Mouse (Mus musculus) olfactory bulb, adult 2 months (tissue): Measurements from ENCODE around the gene Fmo5. TPM values are rescaled to one million over a fixed set of nuclear protein-coding genes. Genes with fewer than 3 reads are reported as not detected.
A peak's percentile ranks its signal among the peaks of the same experiment; 100 is the strongest.

Experiments
- H3K27ac ChIP-seq: fragments of 200-500 bp; 2 replicates; pipeline ENCODE4 v1.5.1; 2012; ENCODE audit warnings: low read depth, low read length; ENCODE audit not compliant: insufficient read depth
- H3K4me1 ChIP-seq: fragments of 200-500 bp; 2 replicates; pipeline ENCODE4 v1.6.1; 2012; ENCODE audit warnings: low read length; ENCODE audit not compliant: control insufficient read depth, insufficient read depth
- H3K4me3 ChIP-seq: fragments of 200-500 bp; 2 replicates; pipeline ENCODE4 v1.5.1; 2012; ENCODE audit warnings: mild to moderate bottlenecking, low read depth, low read length, moderate library complexity; ENCODE audit not compliant: insufficient read depth
- CTCF ChIP-seq: fragments of 200-500 bp; IDR thresholded peaks from 2 replicates; pipeline ENCODE4 v1.5.1; 2012; ENCODE audit warnings: low read depth, mild to moderate bottlenecking, low read length, moderate library complexity; ENCODE audit not compliant: insufficient read depth
- POLR2A ChIP-seq: fragments of 200-500 bp; IDR thresholded peaks from 2 replicates; pipeline ENCODE4 v1.6.1; 2012; ENCODE audit warnings: mild to moderate bottlenecking, low read depth, low read length, moderate library complexity; ENCODE audit not compliant: insufficient read depth
- WGBS: fragments of 180-500 bp; shearing (Covaris S2); methylation state at CpG from one replicate; pipeline ENCODE4 v1.1.7; 2018; 5-methylcytosine and 5-hydroxymethylcytosine counted together
- polyA plus RNA-seq: library from polyadenylated mRNA; stranded (reverse); fragments of >200 nt; gene quantifications from 2 replicates; pipeline ENCODE4 v1.2.4, GENCODE M21; 2012; ENCODE audit warnings: low replicate concordance; ENCODE audit not compliant: missing spikeins, insufficient read depth, insufficient read length

Gene Fmo5
- polyA plus RNA-seq, 1 experiment: not detected

- no peak overlapping the region for H3K27ac ChIP-seq
Measured at GRCm38 (mm10) chr3:97659746-97660145, 31.1 kb downstream of the Fmo5 start.

GRCm38 (mm10) chr3:97661206-97661605 is 32.6 kb downstream of the Fmo5 start:
- peaks cover 8% of the 10 kb centered on the region; the same call in 1 of the 2 replicates for H3K4me1 ChIP-seq
- H3K4me3 ChIP-seq: no peak overlapping the region
- WGBS: 42% methylated on average over 8 of the region's 8 CpGs
- no peak overlapping the region for H3K27ac ChIP-seq
- no peak for TF ChIP-seq CTCF

More at GRCm38 (mm10) chr3:97659746-97660145, 31.1 kb downstream of the Fmo5 start:
- Histone ChIP-seq H3K4me1 (peaks cover 8% of the 10 kb centered on the region; the same call in 1 of the 2 replicates), H3K4me3 (no peak overlapping the region)
- WGBS: 88% methylated on average over 7 of the region's 7 CpGs
- TF ChIP-seq CTCF (no peak), POLR2A (no peak)

DNA sequence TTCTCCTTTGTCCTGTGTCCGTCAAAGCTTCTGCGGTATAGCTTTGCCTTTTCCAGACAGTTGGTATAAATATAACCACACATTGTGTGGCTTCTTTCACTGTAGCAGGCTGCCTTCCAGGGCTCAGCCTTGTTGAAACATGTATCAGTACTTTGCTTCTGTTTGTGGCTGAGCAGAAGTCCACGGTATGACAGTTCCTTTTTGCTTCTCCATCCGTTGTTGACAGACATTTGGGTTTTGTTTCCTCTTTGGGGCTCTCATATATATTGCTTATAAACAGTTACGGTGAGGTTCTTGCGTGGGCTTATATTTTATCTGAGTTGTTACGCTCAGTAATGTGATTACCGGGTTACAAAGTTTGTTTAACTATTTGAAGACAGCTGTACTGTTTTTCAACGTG is 36.9 kb downstream of the Fmo5 start:
- H3K4me3 ChIP-seq: no peak overlapping the region
- H3K27ac ChIP-seq: no peak overlapping the region
- WGBS: 88% methylated on average over 9 of the region's 9 CpGs
- TF ChIP-seq CTCF (no peak), POLR2A (no peak)
- peaks cover 8% of the 10 kb centered on the region; the same call in 1 of the 2 replicates for H3K4me1 ChIP-seq

DNA sequence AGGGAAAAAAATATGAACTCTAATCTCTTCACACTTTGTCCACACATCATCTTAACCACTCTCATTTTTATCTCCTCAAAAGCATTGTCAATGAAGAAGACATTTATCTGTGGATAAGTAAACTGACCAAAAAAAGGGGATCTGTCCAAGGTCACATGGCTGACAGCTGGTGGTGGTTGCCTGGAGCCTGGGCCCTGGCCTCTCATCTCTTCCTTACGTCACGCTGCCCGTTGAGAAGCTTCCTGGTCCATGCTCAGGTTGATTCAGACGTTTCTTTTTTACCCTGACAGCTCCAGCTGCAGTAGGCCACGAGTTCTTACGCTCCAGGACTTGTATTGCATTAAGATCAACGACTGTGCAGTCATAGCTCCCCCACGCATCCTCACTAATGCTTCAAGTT is 37.5 kb downstream of the Fmo5 start:
- H3K27ac ChIP-seq: no peak overlapping the region
- peaks cover 8% of the 10 kb centered on the region; the same call in 1 of the 2 replicates for H3K4me1 ChIP-seq
- TF ChIP-seq POLR2A: no peak
- TF ChIP-seq CTCF: no peak
- 80% methylated on average over 8 of the region's 8 CpGs for WGBS
- no peak overlapping the region for H3K4me3 ChIP-seq

GRCm38 (mm10) chr3:97667093-97667675 is 38.6 kb downstream of the Fmo5 start:
- H3K4me3 ChIP-seq: no peak overlapping the region
- 0 out of 2 replicates have a peak, but pooled peaks cover 2% of the 10 kb centered on the region for H3K4me1 ChIP-seq
- no peak overlapping the region for H3K27ac ChIP-seq
- TF ChIP-seq CTCF: no peak
- TF ChIP-seq POLR2A: no peak
- WGBS: 89% methylated on average over 14 of the region's 14 CpGs

DNA sequence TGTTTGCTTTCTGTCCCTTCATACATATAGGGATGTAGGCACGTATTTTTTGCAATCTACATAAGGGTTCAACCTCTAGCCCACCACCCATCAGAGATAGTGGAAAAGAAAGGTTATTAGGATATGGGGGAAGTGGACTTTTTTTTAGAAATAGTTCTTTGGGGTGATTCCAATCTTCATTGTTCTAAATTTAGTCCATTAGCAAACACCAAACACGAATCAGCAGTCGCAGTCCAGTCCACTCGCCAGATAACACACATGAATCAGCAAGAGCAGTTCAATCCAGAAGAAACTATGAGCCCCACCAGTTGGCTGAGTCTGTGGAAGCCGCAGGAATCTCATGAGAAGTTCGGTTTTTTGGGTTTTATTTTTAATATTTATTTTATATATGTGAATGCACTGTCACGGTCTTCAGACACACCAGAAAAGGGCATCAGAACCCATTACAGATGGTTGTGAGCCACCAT is 46.1 kb downstream of the Fmo5 start, which contains the start of gene Gm17651:
Gene Gm17651, minus strand, starts transcription at position 51 of the 467 bp plus-strand sequence.
- H3K27ac ChIP-seq: no peak within 1 kb of the TSS
- no peaks in the 10 kb centered on the region for H3K4me1 ChIP-seq
- no peak for TF ChIP-seq CTCF
- no peak for TF ChIP-seq POLR2A
- 80% methylated on average over 7 of the region's 7 CpGs for WGBS
- H3K4me3 ChIP-seq: no peak within 1 kb of the TSS

DNA sequence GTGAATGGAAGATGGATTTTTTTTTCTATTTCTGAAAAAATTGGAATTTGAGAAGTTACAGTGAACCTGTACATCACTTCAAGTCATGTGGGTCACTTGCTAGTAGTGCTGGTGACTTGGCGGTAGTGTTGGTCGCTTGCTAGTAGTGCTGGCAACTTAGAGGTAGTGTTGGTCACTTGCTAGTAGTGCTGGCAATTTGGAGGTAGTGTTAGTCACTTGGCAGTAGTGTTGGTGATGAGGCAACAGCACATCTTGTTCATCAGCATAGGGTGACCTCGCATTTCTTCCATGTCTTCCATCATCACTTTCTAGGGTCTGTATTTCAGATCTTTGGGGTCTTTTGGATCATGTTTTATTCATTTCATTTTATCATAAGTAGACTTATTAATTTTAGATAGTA is 47.5 kb downstream of the Fmo5 start:
- TF ChIP-seq POLR2A (no peak), CTCF (no peak)
- Histone ChIP-seq H3K4me1 (no peaks in the 10 kb centered on the region), H3K27ac (no peak overlapping the region), H3K4me3 (no peak overlapping the region)
- WGBS: 96% methylated on average over 3 of the region's 3 CpGs

- 94% methylated on average over 3 of the region's 3 CpGs for WGBS
- Histone ChIP-seq H3K4me3 (no peak overlapping the region), H3K27ac (no peak overlapping the region), H3K4me1 (peaks cover 6% of the 10 kb centered on the region; the same call in 1 of the 2 replicates)
- TF ChIP-seq CTCF: no peak
Measured at GRCm38 (mm10) chr3:97678416-97678815, 49.8 kb downstream of the Fmo5 start.

DNA sequence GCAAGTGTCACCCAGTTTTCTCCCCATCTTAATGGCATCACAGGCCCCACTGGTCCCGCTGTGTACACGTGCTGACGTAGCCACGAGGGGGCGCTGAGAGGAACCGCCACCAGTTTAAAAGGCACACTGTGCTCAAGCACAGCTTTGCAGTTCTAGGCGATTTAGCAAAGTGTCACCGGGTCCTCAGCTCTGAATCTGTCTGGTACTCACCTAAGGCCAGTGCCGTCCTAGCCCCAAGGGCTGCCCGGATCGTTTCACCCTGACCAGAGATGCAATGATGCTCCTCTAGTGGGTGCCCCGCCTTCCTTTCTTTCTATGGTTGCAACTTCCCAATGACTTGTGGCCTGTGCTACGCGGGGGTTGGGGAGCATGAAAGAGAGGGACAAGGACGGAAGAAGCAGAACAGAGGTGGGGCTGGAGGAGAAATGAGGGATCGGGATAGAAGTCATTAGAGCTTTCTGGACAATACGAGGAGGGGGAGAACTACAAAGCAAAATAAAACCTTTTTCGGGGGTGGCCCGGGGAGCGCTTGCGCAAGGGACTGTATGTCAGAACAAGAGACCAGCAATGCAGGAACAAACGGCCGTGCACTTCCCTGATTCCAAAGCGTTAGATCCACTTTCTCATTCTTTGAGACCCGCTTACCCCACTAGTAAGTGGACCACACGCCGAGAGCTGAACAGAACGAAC is 52.2 kb downstream of the Fmo5 start:
- Histone ChIP-seq H3K27ac (no peak overlapping the region), H3K4me3 (peak overlapping the region; percentile 28), H3K4me1 (peaks cover 12% of the 10 kb centered on the region; the same call in 1 of the 2 replicates)
- no peak for TF ChIP-seq POLR2A
- TF ChIP-seq CTCF: peak; percentile 78
- WGBS: 8% methylated on average over 28 of the region's 28 CpGs
